Mouse (Mus musculus) embryonic fibroblast, embryonic 13.5 days (primary cell): ENCODE data around the gene Dusp10. TPM values are rescaled to one million over a fixed set of nuclear protein-coding genes. Genes with fewer than 3 reads are reported as not detected.

Source experiments
- H3K27ac ChIP-seq: 2 replicates; pipeline ENCODE4 v1.5.1; 2012; ENCODE audit warnings: low read length, control low read depth, inconsistent platforms; ENCODE audit not compliant: insufficient read depth
- H3K4me1 ChIP-seq: 2 replicates; pipeline ENCODE4 v1.6.1; 2011; ENCODE audit warnings: low read length; ENCODE audit not compliant: control insufficient read depth, insufficient read depth
- H3K4me3 ChIP-seq: 2 replicates; pipeline ENCODE4 v1.5.1; 2011; ENCODE audit warnings: mild to moderate bottlenecking, control low read depth, low read length; ENCODE audit not compliant: insufficient read depth
- CTCF ChIP-seq: IDR thresholded peaks from 2 replicates; pipeline ENCODE4 v1.5.1; 2011; ENCODE audit warnings: mild to moderate bottlenecking, control low read depth, low read length, moderate library complexity, borderline replicate concordance; ENCODE audit not compliant: insufficient read depth
- POLR2A ChIP-seq: IDR thresholded peaks from 2 replicates; pipeline ENCODE4 v1.6.1; 2011; ENCODE audit warnings: low read depth, mild to moderate bottlenecking, control low read depth, low read length, moderate library complexity
- polyA plus RNA-seq: library from polyadenylated mRNA; stranded (reverse); fragments of >200 nt; gene quantifications from 2 replicates; pipeline ENCODE4 v1.2.4, GENCODE M21; 2011; ENCODE audit warnings: low read depth; ENCODE audit not compliant: missing spikeins, insufficient read length

Dusp10 gene
- polyA plus RNA-seq, 1 experiment = 6.2 TPM

DNA sequence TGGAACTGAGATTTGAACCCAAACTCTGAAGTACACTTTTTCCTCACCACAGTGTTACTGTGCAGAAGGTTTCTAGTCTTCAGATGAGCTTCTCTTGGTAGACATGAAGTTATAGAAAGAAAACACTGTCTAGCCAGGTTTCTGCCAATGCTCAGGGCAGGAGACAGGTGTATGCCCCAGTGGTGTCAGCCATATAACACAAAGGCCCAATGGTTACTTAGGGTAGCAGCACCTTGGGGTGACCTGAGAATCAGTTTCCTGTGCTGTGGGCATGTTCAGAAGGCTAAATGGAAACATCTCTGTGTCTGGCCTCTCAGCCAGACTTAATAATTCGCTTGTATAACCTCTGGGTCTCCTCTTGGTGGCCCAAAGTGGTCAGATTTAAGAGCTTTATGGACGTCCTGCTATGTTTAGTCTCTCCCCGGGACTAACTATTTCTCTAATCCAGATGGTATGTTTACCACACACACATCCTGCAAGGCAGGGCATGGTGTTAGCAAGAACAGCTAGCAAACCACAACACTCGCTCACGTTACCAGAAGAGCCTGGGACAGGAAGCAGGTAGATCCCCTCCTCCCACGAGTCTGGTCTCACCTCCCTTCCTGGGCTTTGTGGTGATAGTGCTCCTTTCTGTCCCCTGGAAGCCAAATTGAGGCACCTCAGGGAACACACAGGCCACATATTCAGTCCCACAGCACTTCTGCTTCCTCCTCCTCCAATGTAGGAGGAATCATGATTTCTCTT, 7.6 kb upstream of the Dusp10 start:
- Histone ChIP-seq H3K4me3 (no peak overlapping the region), H3K4me1 (peaks cover 2% of the 10 kb centered on the region; the same call in 1 of the 2 replicates), H3K27ac (no peak overlapping the region)
- TF ChIP-seq POLR2A (no peak), CTCF (no peak)

DNA sequence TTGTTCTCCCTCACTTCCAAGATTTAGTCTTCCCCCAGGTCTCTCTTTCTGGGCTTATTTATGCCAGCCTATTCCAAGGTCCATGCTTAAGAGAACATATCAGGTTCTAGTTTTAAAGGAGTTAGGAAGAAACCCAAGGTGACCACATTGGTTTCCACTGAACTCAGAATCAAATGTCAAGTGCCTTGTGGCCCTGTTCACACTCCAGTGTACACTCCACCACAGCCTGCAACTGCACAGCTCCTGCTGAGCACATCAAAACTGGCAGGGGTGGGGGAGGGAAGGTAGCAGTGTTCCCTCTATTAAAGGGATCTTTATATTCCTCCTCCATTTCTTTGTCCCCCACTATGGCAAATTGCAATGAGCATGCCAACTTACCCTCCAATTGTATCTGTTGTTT, 7.0 kb upstream of the Dusp10 start:
- Histone ChIP-seq H3K27ac (no peak overlapping the region), H3K4me1 (peaks cover 2% of the 10 kb centered on the region; the same call in 1 of the 2 replicates), H3K4me3 (no peak overlapping the region)
- TF ChIP-seq POLR2A (no peak), CTCF (no peak)

DNA sequence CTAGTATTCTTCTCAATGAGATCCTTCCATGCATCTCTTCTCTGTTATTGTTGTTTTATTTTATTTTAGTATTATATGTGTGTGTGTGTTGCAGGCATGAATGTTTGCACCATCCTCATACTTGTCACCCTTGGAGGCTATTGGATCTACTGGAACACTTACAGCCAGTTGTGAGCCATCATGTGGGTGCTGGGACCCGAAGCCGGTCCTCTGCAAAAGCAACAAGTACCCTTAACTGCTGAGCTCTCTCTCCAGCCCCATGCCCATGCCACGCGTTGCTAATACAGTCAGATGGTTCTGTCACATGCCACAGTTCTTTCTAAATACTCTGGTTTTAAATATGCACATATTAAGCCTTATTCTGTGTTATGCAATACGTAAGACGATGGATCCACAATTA, 1.8 kb upstream of the Dusp10 start:
- TF ChIP-seq POLR2A (no peak), CTCF (no peak)

DNA sequence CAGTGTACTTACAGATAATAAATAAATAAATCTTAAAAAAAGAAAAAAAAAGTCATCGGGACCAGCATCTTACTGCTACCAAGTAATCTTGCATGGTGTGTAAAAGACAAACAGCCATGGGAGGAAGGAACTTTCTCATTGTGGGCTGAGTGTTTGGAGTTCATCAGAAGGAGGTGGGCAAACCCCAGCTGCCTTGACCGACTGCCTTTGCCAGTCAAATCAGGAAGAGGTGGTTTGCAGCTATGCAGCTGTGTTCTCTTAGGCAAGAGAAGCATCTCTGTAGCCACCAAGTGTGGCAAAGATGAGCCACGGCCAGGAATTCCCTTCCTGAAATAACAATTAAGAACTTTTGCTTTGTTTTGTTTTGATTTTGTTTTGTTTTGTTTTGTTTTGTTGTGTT, 989 bp downstream of the Dusp10 start:
- H3K27ac ChIP-seq = no peak overlapping the region
- no peak for TF ChIP-seq CTCF
- no peak for TF ChIP-seq POLR2A
- no peaks in the 10 kb centered on the region for H3K4me1 ChIP-seq
- no peak overlapping the region for H3K4me3 ChIP-seq

More for the DNA sequence above, 1.8 kb upstream of the Dusp10 start:
- Histone ChIP-seq H3K4me1 (no peaks in the 10 kb centered on the region), H3K27ac (no peak overlapping the region), H3K4me3 (no peak overlapping the region)

DNA sequence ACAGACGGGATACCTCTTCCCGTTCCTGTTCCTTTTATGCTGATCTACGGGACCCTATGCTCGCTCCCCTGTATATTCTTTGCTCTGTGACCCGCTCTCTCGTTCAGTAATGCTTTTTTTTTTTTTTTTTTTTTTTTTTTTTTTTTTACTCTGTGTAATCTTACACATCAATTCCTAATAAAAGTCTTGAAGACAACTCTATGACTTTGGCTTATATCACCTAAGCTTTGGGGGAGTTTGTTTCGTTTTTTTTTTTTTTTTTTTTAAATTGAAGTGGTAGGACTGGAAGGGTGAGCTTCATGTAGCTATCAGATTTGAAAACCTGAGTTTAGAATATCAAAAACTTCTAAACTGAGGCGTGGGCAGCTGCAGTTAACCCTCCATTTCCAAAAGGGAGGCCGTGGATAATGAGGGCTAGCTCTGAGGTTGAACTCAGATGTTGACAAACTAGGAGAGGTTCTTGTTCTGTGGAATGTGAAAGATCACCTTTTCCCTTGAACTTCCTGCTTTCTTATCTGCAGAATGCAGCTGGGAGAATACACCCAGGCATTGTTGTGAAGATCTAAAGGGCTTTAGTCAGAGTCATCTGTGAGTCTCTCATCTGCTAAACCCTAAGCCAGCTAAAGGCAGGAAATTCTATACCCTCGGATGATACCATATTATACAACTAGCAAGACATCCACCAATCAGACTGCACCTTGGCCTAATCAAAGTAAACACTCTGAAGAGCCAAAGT, 3.1 kb downstream of the Dusp10 start:
- Histone ChIP-seq H3K4me1 (no peaks in the 10 kb centered on the region), H3K27ac (no peak overlapping the region), H3K4me3 (no peak overlapping the region)
- TF ChIP-seq POLR2A (no peak), CTCF (no peak)

DNA sequence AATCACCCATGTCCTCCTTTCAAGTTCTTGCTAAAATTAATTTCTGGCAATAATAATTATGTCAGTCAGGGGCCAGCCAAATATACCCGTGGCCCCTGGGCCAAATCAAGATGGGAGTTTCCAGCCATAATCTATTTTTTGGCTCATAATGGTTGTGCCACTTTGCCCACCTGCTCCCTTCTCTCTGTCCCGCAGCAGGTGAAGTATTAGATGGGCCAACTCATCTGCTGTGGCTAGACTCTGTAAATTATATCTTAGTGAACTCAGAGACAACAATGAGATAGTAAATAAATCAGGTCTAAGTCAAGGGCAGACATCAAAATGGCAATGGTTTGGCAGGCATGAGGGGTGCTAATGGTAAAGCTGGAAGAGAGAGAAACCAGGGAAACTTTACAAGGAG, 4.5 kb downstream of the Dusp10 start:
- Histone ChIP-seq H3K4me1 (no peaks in the 10 kb centered on the region), H3K4me3 (no peak overlapping the region), H3K27ac (no peak overlapping the region)
- TF ChIP-seq POLR2A = no peak
- TF ChIP-seq CTCF = no peak

DNA sequence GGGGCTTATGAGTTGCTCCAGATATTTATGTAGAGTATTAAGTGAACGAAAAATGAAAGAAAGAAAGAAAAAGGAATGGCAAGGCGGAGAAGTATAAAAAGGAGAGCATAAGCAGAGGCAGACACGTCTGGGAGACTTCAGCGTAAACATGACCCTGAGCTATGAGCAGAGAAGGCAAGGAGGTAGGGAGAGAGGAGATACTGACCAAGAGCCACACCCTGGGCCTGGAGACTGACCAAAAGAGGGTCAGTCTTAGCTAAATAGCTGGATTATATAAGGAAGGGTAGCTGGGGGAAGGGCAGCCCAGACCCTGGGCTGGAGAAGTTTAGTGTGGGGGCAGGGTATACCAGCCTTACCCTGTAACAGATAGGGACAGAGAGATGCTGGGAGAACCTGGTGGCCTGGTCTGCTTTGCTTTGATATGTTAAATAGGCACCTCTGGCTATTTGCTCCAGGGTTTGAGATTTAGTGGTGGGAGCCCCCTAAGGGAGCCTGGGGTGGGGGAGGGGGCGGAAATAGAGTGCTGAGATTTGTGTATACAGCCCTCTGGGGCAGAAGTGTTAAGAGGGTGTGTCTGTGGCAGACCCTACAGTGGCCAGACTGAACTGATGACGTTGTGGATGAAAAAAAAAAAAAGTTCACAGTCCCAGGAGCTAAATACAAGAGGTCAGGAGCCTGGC, 6.1 kb downstream of the Dusp10 start:
- H3K27ac ChIP-seq = no peak overlapping the region
- TF ChIP-seq CTCF = no peak
- no peak for TF ChIP-seq POLR2A
- no peaks in the 10 kb centered on the region for H3K4me1 ChIP-seq
- H3K4me3 ChIP-seq = no peak overlapping the region

DNA sequence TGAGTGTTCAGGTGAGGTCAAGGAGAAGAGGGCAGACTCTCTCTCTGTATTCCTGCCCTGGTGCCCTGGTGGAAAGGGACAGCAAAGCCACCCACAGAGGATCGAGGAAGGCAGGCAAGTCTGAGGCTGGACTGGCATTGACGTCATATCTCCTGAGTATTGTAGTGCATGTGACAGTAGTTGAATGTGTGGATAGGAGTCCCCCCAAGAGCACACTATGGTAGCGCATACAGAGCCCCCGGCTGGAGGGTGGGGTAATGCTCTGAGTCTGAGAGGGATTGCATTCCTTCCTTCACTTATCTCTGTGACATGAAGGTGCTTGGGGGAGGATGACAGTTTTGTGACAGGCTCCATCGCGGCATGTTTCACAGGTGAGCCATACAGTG, 6.6 kb downstream of the Dusp10 start:
- TF ChIP-seq CTCF = no peak
- no peak for TF ChIP-seq POLR2A
- H3K4me3 ChIP-seq = no peak overlapping the region
- H3K27ac ChIP-seq = no peak overlapping the region
- no peaks in the 10 kb centered on the region for H3K4me1 ChIP-seq

DNA sequence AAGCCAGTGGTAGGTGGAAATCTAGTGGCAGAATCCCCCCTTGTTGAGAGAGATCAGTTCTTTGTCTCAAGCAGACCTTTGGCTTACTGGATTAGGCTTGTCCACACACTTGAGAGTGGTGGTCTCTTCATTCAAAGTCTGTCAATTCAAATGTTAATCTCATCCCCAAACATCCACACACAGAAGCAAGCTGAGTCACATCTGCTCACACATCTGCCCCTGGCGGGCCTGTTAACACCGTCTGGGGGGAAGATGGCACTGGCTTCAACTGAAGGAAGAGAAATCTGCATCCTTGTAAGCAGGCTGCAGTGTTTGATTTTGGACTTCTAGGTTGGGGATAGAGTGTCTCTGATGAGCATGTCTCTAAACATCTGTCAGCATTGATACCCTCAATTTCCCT, 10.9 kb downstream of the Dusp10 start:
- no peaks in the 10 kb centered on the region for H3K4me1 ChIP-seq
- no peak overlapping the region for H3K4me3 ChIP-seq
- H3K27ac ChIP-seq = no peak overlapping the region
- TF ChIP-seq CTCF = no peak
- TF ChIP-seq POLR2A = no peak

DNA sequence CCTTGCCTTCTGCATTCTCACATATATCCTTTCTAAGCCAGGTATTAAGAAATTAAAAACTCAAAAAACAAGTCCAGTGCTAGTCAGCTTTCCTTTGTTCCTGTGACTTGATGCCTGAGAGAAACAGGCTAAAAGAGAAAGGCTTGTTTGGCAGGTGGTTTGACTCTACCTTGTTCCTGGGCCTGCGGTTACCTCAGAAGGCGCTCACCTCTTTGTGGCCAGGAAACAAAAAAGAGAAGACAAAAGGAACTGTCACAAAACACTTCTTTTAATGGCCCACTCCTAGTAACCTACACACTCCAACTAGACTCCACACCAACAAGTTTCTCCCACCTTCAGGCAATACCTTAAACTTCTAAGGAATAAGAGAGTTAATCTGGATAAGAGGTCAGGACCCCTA, 11.5 kb downstream of the Dusp10 start:
- Histone ChIP-seq H3K4me1 (no peaks in the 10 kb centered on the region), H3K4me3 (no peak overlapping the region), H3K27ac (no peak overlapping the region)
- TF ChIP-seq CTCF (no peak), POLR2A (no peak)
